Mouse (Mus musculus) embryo, embryonic 11.5 days (tissue): ENCODE measurements around the gene Zkscan17.

Experiments used
- DNase-seq: peaks from one replicate; pipeline ENCODE4 v3.0.0-alpha.2; 2012; ENCODE audit warnings: low read depth, low spot score

Zkscan17 gene

GRCm38 (mm10) chr11:59519741-59520495 is 6.6 kb downstream of the Zkscan17 start:
- DNase-seq = no peak

GRCm38 (mm10) chr11:59518226-59518625 is 8.3 kb downstream of the Zkscan17 start:
- no peak for DNase-seq

GRCm38 (mm10) chr11:59517441-59517840 is 9.1 kb downstream of the Zkscan17 start:
- no peak for DNase-seq

- no peak for DNase-seq
Measured at GRCm38 (mm10) chr11:59514789-59515188, 11.8 kb downstream of the Zkscan17 start.

- no peak for DNase-seq
Measured at GRCm38 (mm10) chr11:59514381-59514780, 12.2 kb downstream of the Zkscan17 start.

- DNase-seq = no peak
Measured at GRCm38 (mm10) chr11:59513556-59513955, 13.0 kb downstream of the Zkscan17 start.

- DNase-seq = no peak
Measured at GRCm38 (mm10) chr11:59512733-59513132, 13.8 kb downstream of the Zkscan17 start.

- DNase-seq = no peak
Measured at GRCm38 (mm10) chr11:59511558-59511957, 15.0 kb downstream of the Zkscan17 start.

- no peak for DNase-seq
Measured at GRCm38 (mm10) chr11:59506713-59507074, 19.9 kb downstream of the Zkscan17 start.

GRCm38 (mm10) chr11:59505839-59506712 is 20.5 kb downstream of the Zkscan17 start:
- peak; percentile 79 for DNase-seq

- DNase-seq = peak; percentile 59
Measured at GRCm38 (mm10) chr11:59505351-59505838, 21.2 kb downstream of the Zkscan17 start.

GRCm38 (mm10) chr11:59501978-59502700 is 24.4 kb downstream of the Zkscan17 start:
- no peak for DNase-seq

GRCm38 (mm10) chr11:59497747-59498146 is 28.8 kb downstream of the Zkscan17 start:
- DNase-seq = no peak

GRCm38 (mm10) chr11:59496672-59497310 is 29.8 kb downstream of the Zkscan17 start:
- no peak for DNase-seq

GRCm38 (mm10) chr11:59486222-59486621 is 40.3 kb downstream of the Zkscan17 start:
- DNase-seq = no peak

GRCm38 (mm10) chr11:59485641-59486040 is 40.9 kb downstream of the Zkscan17 start:
- DNase-seq = no peak

GRCm38 (mm10) chr11:59483212-59483611 is 43.3 kb downstream of the Zkscan17 start:
- DNase-seq = peak; percentile 68

GRCm38 (mm10) chr11:59477240-59477639 is 49.3 kb downstream of the Zkscan17 start:
- DNase-seq = no peak

GRCm38 (mm10) chr11:59472326-59472677 is 54.2 kb downstream of the Zkscan17 start, which contains the start of gene Zfp867:
Gene Zfp867 (minus strand): TSS chr11:59472474.
- DNase-seq = peak; percentile 73

GRCm38 (mm10) chr11:59471413-59472325 is 54.9 kb downstream of the Zkscan17 start:
- DNase-seq = no peak
